Mouse (Mus musculus): Measurements from ENCODE around the gene Cnpy1.
A peak's percentile ranks its signal among the peaks of the same experiment; 100 is the strongest.

Cnpy1 gene

DNA sequence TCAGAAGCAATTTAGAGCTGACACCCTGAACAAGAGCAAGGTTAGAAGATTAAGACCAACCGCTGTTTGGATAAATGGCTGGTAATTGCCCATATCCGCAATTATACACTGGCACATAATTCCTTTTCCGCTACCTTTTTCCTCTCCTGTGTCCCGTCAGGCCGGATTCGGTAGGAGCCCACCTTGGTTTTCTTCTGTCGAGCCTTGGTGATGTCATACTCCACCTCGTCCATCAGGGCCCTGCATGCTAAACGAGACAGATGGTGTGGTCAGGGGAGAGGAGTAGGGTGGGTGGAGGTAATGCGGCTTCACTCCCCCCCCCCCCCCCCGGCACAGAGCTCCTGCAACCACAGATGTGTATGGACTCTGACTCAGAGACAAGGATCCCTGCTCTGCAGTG lies at the start of gene Cnpy1:
Cnpy1 (minus strand) TSS at position 233 of the 400 bp plus-strand sequence.
- DNase-seq (ENCODE audit: low spot score) = no peak

DNA sequence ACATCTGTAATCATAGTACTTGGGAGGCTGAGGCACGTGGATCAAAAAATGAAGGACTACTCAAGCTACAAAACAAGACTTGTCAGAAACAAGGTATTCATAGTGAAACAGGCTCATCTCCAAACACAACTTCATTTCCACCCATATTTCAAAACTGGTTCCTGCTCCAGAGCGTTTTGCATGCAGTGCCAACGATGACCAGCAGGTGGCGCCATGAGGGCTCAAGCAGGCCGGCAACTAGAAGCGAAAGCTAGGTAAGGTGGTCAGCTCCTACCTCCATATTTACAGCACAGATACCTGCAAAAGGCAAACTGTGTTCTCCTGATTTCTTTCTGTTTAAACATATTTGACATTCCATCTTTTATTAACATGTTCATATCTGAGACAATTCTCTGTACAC lies 48.4 kb upstream of the Cnpy1 start:
- peak; percentile 89 for DNase-seq (ENCODE audit: low spot score)

DNA sequence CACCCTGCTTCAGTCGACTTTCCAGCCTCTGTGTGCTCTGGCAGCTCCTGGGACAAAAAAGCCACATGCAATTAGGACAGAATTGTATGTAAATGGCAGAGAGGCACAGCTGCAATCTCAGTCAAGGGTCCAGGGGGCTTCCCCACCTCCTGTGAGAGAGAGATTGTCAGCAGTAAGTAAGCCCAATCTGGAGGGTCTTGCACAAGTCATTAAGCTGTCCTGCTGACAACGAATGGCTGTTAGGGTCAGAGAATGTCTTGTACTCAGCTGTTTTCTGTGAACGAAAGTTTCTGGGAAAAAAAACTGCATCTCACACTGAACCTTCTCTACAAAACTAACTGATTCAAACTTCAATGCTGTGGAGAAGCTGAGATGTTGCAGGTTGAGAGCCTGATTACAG lies 46.7 kb upstream of the Cnpy1 start:
- no peak for DNase-seq (ENCODE audit: low spot score)

DNA sequence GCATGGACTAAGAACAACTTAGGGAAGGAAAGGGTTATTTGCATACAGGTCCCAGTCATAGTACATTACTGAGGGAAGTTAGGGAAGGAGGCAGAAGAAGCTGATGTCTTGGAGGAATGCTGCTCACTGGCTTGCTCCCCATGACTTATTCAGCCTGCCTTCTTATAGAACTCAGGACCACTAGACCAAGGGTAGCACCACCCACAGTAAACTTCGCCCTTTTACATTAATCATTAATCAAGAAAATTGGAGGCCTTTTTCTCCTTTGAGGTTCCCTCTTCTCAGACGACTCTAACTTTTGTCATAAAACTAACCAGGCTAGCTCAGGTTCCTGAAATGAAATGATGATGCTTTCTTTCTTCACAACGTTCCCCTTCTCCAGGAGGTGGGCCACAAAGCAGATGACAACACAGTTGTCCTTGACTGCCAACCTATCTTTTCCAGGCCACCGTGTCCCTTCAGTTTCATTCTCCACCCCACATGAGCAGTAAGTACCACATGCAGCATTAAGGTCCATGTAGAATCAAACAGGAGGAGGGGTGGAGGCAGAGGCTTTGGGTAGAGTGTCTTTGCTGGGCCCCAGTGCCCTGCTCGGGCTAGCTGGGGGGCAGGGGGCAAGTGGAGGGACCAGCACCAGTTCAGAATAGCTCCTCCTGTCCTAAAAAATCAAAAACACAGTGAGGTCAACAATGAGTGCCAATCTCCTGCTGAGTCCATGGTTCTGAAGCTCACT lies 45.7 kb upstream of the Cnpy1 start:
- no peak for DNase-seq (ENCODE audit: low spot score)

DNA sequence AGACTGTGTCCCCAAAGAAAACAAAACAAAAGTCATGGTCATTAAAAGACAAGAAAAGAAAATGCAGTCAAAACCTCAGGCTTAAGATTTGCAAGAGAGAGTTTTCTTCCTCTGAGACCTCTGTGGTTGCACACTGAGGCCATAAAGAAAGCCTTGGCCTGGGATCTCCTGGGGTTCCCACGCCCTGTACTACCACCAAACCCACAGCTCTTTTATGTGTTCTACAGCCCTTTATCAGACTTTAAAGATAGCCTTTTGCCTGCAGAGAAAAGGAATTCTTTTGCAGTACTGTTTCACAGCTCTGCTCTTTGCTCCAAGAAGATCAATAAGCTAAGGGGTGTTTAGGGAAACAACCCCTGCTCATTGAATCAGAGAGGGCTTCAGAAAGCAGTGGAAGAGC lies 45.0 kb upstream of the Cnpy1 start:
- DNase-seq (ENCODE audit: low spot score) = no peak

DNA sequence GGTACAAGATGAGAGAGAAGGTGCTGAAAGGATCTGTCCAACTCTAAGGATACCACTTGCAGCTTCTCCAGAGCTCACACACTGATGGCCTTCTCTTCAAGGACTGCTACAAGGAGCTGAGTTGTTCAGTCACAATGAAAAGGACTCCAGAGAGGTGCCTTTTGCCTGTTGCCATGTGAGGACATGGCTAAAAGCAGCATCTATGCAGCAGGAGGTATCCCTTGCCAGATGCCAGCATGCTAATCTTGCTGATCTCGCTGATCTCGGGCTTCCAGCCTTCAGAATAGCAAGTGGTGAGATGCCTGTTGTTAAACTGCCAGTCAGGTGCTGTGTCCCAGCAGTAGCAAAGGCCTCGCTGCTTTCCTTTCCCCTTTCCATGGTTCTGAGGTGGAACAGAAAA lies 43.5 kb upstream of the Cnpy1 start:
- DNase-seq (ENCODE audit: low spot score) = no peak

DNA sequence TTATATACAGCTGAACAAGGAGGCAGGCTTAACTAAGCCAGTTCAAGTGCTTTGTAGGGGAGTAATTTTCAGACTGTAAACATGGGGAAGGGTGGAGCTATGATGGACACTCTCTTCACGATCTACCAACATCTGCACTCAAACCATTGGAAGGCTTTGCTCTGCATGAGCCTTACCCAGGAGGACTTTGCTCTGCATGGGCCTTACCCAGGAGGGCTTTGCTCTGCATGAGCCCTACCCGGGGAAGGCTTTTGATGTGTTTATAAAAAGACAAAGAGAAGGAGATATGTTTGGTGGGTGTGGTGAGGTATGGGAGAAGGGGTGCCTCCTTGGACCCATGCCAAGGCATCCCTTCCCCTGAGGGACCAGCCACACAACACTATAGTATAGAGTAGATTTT lies 31.7 kb upstream of the Cnpy1 start:
- DNase-seq (ENCODE audit: low spot score) = no peak

DNA sequence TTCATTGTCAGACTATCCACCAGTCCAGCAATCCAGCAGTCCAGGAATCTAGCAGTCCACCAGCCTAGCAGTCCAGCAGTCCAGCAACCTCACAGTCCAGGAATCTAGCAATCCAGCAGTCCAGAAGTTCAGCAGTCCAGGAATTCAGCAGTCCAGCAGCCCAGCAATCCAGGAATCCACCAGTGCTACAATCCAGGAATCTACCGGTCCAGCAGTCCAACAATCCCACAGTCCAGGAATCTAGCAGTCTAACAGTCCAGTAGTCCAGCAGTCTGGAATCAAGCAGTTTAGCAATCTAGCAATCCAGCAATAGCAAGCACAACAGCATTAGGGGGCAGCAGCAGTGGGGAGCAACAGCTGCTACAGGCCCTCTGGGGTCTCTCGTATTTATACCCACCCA lies 27.2 kb upstream of the Cnpy1 start:
- no peak for DNase-seq (ENCODE audit: low spot score)

DNA sequence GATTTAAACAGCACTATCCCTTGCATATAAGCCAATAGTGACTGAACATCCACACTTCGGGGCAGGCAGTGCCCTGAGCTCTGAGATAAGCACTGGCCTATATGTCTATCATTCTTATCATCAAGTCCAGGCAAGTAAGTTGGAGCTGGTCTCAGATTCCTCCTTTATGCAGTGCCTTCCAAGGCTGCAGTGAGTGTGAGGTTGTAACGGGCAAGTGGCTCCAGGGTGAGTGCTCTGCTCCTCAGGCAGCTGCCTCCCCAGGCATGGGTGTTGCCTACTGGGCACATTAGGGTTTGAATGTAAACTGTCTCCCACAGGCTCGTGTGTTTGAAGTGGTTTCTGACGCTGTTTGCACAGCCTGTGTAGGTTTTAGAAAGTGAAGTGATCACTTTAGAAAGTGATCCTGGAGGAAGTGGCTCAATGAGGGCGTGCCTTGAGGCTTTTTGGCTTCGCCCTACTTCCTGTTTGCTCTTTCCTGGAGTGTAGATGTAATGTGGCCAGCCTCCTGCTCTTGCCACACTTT lies 23.9 kb upstream of the Cnpy1 start:
- no peak for DNase-seq (ENCODE audit: low spot score)

DNA sequence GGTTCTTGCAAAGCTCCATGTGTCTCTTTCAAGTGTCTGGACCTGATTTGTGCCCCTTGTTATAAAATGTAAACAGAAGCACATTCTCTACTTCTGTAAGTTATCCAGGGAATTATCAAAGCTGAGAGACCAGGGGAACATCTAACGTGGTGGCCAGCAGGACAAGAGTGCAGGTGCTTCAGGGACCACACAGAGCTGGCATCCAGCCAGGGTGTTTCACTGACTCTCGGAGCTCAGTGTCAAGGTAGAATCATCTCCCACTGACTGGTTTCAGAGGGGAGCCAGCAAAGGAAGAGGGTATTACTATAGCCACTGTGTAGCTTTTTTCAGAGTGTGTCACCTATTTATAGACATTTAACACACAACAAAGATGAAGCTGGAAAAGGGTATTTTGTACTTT lies 22.0 kb upstream of the Cnpy1 start:
- DNase-seq (ENCODE audit: low spot score) = no peak

DNA sequence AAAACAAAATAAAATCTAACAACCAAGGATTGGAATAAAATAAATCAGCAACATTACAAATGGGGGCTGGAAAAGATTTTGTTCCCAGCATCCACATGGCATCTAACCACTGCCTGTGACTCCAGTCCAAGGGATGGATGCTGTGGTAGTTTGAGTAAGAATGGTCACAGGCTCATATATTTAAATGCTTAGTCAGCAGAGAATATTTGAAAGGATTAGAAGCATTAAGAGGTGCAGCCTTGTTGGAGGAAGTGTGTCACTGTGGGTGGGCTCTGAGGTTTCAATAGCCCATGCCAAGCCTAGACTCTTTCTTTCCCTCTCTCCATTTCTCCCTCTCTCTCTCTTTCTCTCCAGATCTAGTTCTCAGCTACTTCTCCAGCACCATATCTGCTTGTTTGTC lies 20.0 kb upstream of the Cnpy1 start:
- DNase-seq (ENCODE audit: low spot score) = no peak

DNA sequence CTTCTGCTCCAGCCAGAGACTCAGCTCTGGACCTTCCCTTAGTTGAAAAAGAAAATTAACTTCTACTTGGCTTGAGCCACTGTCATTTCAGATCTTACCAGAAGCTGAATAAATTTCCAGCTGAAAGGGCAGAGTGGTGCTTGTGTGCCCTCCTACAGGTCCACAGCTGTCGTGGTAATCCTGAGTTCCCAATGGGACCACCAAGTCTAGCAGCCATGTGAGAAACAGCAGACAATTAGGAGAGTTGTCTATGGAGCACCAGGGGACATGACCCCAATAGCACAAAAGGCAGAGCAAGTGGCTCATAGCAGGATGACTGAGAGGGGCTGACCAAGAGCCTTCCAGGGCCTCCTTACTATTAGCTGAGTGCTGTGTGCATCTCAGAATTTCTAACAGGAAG lies 18.2 kb upstream of the Cnpy1 start:
- no peak for DNase-seq (ENCODE audit: low spot score)

DNA sequence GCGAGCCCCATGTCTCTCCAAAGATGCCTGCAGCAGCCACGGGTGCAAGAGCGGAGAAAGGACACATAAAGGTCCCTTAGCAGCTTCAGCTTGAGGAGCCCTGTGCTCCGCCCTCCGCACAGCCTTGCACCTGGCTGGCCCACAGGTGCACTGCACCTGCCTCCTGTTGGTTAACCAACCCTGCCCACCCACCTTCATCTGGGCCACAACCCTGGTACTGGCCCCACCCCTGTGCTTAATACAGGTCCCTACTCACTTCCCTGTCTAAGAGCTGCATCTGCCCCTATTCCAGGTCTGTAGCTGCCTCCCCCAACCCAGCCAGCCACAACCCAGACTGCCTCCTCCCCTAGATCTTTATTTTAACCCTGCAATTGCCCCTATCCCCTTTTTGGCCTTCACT lies 16.5 kb upstream of the Cnpy1 start:
- DNase-seq (ENCODE audit: low spot score) = no peak

DNA sequence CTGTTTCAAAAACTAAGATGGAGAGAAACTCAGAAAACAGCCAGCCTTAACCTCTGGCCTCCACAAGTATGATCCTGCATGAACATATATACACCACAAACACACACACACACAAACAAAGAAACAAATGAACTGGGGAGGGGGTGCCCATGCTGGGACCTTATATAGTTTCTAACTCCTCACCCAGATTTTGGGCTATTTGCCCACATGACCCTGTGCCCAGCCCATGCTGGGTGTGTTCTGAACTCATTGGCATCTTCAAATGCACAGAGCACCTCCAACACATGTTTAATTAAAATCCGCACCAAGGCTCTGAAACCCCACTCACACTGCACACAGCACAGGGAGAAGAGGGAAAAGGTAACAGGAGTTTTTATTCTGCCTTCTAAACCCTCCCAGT lies 14.3 kb upstream of the Cnpy1 start:
- no peak for DNase-seq (ENCODE audit: low spot score)

DNA sequence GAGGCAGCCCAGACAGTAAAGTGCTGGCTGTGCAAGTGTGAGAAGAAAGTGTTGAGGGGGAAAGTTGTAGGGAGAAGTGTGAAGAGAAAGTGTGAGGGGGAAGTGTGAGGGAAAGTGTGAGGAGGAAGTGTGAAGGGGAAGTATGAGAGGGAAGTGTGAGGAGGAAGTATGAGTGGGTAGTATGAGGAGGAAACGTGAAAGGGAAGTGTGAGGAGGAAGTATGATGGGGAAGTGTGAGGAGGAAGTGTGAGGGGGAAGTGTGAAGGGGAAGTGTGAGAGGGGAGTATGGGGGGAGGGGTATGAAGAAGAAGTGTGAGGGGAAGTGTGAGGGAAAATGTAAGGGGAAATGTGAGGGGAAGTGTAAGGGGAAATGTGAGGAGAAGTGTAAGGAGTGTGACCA lies 13.8 kb upstream of the Cnpy1 start:
- no peak for DNase-seq (ENCODE audit: low spot score)

DNA sequence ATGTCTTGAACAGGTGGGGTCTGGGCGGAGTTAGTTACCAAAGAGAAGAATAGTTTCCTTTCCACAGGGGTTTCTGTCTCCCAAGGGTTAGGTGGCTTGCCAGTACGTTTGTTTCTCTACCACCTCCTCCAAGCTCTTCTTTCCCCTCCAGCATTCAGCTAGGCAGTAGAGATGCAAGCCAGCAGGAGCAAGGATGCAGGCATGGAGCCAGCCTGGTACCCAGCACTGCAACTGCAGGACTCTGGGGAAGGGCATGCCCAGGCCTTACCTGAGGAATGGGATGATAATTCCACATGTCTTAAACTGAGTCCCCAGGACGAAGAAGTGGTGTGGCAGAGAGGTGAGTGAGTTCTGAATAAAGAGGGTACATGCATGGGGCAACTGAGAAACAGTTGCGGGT lies 12.2 kb upstream of the Cnpy1 start:
- no peak for DNase-seq (ENCODE audit: low spot score)

DNA sequence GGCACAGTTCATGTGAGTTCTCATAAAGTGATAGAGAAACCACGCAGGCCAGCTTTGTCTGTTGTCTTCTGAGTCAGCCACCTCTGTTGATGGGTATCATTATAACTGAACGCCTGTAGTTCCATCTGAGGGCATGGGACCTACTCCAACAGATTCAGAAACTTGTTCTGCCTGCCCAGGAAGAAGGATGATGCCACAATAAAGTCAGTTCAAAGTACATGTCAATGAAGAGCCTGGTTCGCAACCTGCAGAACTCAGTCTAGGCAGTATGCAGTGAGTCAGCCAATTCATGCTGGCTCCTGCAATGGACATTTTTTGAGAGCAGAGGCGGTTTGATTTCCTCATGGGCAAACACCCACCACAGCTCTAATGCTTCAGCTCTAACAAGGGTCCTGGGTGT lies 7.4 kb upstream of the Cnpy1 start:
- DNase-seq (ENCODE audit: low spot score) = no peak

DNA sequence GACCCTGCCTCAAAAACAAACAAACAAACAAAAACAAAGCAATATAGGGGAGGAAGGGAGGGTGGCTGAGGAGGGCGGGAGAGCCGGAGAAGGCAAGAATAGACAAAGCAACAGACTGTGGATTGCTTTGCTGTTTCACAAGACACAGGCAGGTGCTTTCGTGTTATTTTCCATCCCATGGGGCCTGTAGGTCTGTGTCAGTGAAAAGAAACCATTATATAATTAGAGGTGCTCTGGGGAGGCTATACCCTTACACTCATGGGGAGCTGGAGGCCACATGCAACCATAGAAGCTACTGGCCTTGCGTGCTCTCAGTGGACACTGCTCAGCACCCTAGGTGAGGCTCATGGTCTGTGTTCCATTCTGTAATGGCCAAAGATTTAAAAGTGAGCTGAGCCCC lies 6.7 kb upstream of the Cnpy1 start:
- DNase-seq (ENCODE audit: low spot score) = no peak

DNA sequence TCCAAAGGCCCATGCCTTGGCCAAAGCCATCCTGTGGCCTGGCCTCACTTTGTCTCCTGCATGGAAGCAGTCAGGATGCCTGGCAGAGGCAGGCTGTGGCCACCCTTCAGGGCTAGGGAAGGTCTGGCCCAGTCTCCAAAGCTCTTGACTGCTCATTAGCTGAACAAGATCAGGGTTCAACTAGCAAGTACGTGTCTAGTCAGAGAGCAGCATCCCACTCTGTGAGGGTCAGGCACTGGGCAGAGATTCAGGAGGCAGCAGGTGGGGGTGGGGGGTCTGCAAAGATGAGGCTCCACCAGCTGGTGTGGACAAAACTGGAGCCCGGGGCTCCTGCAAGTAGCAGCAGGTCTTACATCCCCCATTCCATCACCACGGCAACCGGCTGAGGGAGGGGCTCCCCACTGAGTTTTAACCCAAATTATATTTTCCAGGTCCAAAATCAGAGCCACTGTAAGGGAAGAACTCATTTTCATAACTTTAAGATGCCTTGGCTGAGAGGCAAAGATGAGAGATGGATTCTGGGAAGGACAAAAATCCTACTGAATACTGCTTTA lies 5.7 kb upstream of the Cnpy1 start:
- DNase-seq (ENCODE audit: low spot score) = no peak

DNA sequence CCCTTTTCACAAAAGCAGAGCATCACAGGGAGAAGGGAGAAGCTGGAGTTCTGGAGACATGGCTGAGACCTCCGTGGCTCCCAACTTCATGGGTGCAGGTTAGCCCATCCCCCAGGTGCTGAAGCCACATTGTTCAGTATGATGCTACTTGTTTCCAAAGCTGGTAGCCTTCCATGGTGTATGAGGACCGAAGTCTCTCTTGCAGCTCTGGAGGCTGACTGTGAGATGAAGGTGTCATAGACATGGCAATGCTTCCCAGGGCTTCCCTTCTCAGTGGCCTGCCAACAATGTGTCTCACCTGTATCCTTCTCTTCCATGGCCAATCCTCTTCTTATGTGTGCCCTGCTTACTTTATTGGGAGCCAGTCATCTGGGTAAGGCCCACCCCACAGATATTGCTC lies 4.9 kb upstream of the Cnpy1 start:
- DNase-seq (ENCODE audit: low spot score) = no peak

DNA sequence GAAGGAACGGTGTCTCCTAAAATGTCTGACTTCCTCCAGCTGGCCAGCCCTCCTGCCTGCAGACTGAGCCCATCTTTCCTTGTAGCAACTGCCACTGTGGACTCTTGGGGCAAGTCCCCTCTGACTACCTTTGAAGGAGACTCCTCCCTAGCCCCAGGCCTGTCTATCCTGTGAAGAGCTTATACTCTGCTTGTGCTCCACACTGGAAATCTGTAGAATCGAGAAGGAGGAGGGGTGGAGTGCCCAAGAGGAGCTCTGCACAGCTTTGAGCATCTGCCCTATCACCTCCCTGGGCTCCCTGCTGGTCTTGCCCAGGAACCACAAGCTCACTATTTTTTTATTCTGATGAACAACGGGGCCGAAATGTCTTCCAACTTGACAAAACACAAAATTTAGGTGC lies 485 bp downstream of the Cnpy1 start:
- no peak for DNase-seq (ENCODE audit: low spot score)

DNA sequence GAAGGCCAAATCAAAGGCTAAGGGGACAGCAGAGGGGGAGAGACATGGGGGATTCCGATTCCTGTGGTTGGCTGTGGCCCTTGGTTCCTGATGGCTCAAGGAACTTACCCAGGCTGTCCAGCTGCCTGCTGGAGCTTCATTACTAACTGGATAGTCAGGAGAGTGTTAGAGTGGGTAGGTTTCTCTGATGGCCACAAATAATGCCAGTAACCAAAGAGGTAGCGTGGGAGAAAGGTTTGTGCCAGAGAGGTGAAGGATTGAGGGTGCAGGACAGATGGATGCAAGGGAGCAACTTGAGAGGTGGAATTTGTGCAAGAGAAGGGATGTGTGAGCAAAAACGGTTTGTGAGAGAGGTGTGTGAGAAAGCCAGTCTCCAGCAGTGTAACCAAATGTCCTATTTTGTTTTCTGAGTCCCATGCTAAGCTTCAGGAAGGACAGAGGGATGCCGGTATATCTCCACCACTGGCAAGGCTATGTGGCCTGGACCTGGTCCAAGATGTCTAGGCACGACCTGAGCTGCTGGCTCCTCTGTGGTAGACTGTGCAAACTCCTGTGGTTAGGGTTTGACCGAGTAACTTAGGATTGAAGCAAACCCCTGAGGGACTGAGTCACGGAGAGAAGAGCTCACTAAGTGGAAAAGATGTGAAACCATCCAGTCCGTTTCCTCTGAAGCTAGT lies 2.0 kb downstream of the Cnpy1 start:
- DNase-seq (ENCODE audit: low spot score) = no peak

DNA sequence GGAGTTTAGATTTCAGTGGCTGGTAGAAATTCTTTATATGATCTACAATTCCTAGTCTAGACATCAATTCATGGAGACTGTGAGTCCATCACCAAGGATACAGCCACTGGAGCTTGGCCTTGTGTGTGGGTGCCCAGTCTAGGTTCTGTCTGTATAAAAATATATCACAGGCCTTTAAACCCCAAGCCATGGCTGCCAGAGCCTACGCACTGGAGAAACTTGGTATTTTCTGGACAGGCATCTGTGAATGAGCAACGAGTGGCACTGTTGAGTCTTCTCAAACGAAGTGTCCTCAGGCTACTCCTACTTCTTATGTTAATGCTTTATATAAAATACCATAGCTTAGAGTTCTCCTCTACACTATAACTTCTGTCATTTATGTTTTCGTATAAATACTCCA lies 4.2 kb downstream of the Cnpy1 start:
- DNase-seq (ENCODE audit: low spot score) = no peak

DNA sequence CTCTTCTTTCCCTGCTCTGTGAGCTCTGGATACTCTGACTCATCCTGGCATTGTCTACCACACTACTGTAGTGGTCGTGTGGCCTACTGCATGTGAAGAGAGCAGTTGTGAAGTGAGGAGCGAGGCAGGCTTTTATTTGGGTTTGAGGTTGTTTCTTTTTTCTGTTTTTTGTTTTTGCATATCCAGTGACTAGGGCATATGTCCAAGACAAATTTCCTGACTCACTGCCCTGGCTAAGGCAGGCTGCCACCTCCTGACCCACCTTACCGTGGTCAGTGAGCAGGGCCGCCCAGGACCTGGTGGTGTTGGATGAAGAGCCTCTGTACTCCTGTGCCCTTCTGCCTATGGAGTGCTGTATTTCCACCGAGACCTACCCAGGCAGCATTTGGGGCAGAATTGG lies 5.8 kb downstream of the Cnpy1 start:
- no peak for DNase-seq (ENCODE audit: low spot score)

Data from layer of hippocampus, adult 11-12 months (tissue).